Mouse (Mus musculus) kidney, postnatal 36 days (tissue): ENCODE measurements around the gene Trrap.

Source experiments
- DNase-seq, 2 experiments: peaks; one replicate each; pipeline ENCODE4 v3.0.0; 2021 to 2022; ENCODE audit warnings: mixed read lengths in 2 of 2

Trrap gene

GRCm38 (mm10) chr5:144872867-144873266, 105.3 kb downstream of the Trrap start:
- DNase-seq, result no peak

GRCm38 (mm10) chr5:144875227-144875626, 107.7 kb downstream of the Trrap start:
- no peak for DNase-seq

GRCm38 (mm10) chr5:144875892-144876291, 108.4 kb downstream of the Trrap start:
- DNase-seq, result peak; percentile 48 to 88

- no peak for DNase-seq
Observed at GRCm38 (mm10) chr5:144877021-144877420, 109.5 kb downstream of the Trrap start.

- no peak for DNase-seq
Observed at GRCm38 (mm10) chr5:144881670-144882399, 114.3 kb downstream of the Trrap start.

GRCm38 (mm10) chr5:144884629-144885217, 117.2 kb downstream of the Trrap start:
- peak; percentile 30 to 50 for DNase-seq

- DNase-seq, result no peak
Observed at GRCm38 (mm10) chr5:144885968-144886650, 118.6 kb downstream of the Trrap start.

- DNase-seq, result no peak
Observed at GRCm38 (mm10) chr5:144891276-144891675, 123.7 kb downstream of the Trrap start.

GRCm38 (mm10) chr5:144897881-144898280, 130.3 kb downstream of the Trrap start:
- no peak for DNase-seq

- no peak for DNase-seq
Observed at GRCm38 (mm10) chr5:144898448-144899052, 131.0 kb downstream of the Trrap start.

GRCm38 (mm10) chr5:144901035-144901434, 133.5 kb downstream of the Trrap start:
- DNase-seq, result no peak

- DNase-seq, result no peak
Observed at GRCm38 (mm10) chr5:144901791-144902190, 134.3 kb downstream of the Trrap start.

GRCm38 (mm10) chr5:144904356-144905134, 137.0 kb downstream of the Trrap start:
- DNase-seq, result no peak

GRCm38 (mm10) chr5:144907591-144907990, 140.1 kb downstream of the Trrap start:
- DNase-seq, result peak in 1 of 2 experiments; percentile 14
